Mouse (Mus musculus): ENCODE measurements around the gene Sema4a. TPM values are rescaled to one million over a fixed set of nuclear protein-coding genes. Genes with fewer than 3 reads are reported as not detected.

Sema4a gene
- total and polyA plus RNA-seq, 3 experiments = 33.5 to 45.3 TPM; not detected in 1

DNA sequence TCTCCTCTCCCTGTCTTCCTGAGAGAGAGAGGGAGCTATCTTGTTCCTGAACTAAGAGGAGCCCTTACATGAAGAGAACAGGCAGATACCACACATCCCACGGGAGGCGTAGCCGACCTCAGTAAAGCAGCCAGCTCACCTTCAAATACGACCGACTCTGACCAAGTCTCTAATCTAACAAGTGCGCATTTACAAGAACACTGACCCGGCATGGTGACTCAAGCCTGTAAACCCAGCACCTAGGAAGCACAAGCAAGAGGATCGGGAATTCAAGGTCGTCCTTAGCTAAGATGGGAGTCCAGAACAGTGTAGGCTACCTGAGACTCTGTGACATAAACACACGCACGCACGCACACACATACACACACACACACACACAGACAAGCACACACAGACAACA is 18.5 kb downstream of the Sema4a start:
- Histone ChIP-seq H3K27ac (ENCODE audit: control insufficient read depth, low read depth, low read length) (no peak overlapping the region), H3K27me3 (ENCODE audit: control insufficient read depth in 1 of 2, insufficient read depth in 2 of 2, low read length in 2 of 2) (no peaks in the 10 kb centered on the region), H3K9me3 (replicated peaks; ENCODE audit: insufficient read depth, low read length) (no peaks in the 10 kb centered on the region), H3K4me1 (ENCODE audit: control insufficient read depth in 1 of 2, insufficient read depth in 2 of 2, low read length in 2 of 2) (peaks cover under 1 to 5% of the 10 kb centered on the region in 2 experiments; a peak in 3 of 4 replicates), H3K9ac (ENCODE audit: control insufficient read depth, low read depth, low read length, poor library complexity, severe bottlenecking) (no peak overlapping the region), H3K79me2 (ENCODE audit: control insufficient read depth, insufficient read depth, low read length, poor library complexity) (no peaks in the 10 kb centered on the region), H3K4me3 (ENCODE audit: control insufficient read depth in 1 of 2, insufficient read depth in 1 of 2, low read depth in 2 of 2, low read length in 2 of 2) (no peak overlapping the region), H3K36me3 (ENCODE audit: control insufficient read depth in 1 of 2, insufficient read depth in 2 of 2, low read length in 2 of 2) (peaks cover 0 to under 1% of the 10 kb centered on the region in 2 experiments; a peak in 1 of 4 replicates)
- TF ChIP-seq TBP (IDR thresholded peaks at IDR 0.05; ENCODE audit: low read depth, low read length) = no peak
- TF ChIP-seq POLR2A (IDR thresholded peaks at IDR 0.05; ENCODE audit: control insufficient read depth in 1 of 2, insufficient read depth in 1 of 2, low read depth in 1 of 2, low read length in 2 of 2, poor library complexity in 1 of 2) = no peak
- no peak for TF ChIP-seq EP300 (IDR thresholded peaks at IDR 0.05; ENCODE audit: low read depth in 1 of 2, low read length in 2 of 2)
- TF ChIP-seq ZMIZ1 (IDR thresholded peaks at IDR 0.05; ENCODE audit: low read depth, low read length) = no peak
- no peak for TF ChIP-seq MAFK (IDR thresholded peaks at IDR 0.05; ENCODE audit: borderline replicate concordance, low read depth, low read length)
- TF ChIP-seq RAD21 (IDR thresholded peaks at IDR 0.05; ENCODE audit: low read depth, low read length) = no peak
- no peak for TF ChIP-seq CHD1 (IDR thresholded peaks at IDR 0.05; ENCODE audit: low read depth, low read length)
- TF ChIP-seq HCFC1 (IDR thresholded peaks at IDR 0.05; ENCODE audit: low read depth, low read length) = no peak
- TF ChIP-seq TCF12 (IDR thresholded peaks at IDR 0.05; ENCODE audit: low read depth, low read length) = no peak
- DNase-seq (ENCODE audit: low read depth, low spot score) = no peak

DNA sequence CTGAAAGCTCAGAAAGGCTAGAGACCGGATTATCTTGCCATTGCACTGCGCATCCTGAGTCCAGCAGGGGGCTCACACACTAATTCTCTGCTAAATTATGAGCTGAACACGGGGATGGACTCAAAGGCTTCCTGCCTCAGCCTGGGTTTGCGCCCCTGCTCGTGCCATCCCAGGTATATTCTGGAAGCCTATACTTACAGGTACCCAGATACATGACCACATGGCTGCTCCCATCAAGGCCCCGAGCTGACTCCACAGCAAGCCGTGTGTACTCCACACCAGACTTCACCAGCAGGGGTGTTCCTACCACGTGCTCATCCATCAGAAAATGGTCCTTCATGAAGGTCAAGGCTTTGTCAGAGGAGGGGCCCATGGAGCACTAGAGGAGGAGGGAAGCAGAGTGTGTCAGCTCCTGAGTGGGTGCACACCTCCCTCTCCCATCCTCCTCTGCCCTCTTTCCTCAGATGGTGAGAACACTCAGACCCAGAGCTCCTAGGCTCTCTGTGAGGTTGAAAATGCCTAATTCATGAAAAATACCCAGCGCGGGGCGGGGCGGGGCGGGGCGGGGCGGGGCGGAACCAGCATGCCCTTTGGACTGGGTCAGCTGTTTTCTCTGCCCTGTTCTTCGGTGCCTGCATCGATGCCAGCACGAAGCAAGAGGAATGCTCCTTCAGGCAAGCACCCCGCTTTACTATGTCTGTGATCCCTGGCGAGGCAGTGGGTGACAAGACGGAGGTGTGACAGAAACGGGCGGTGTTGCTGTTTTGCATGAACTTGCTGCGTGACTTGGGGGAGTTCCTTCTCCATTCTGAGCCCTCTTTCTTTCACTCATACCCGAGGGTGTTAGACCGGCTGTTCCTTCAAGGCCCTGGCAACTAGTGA is 20.2 kb downstream of the Sema4a start:
- H3K79me2 ChIP-seq (ENCODE audit: control insufficient read depth, insufficient read depth, low read length, poor library complexity) = no peaks in the 10 kb centered on the region
- no peaks in the 10 kb centered on the region for H3K4me1 ChIP-seq (ENCODE audit: control insufficient read depth in 1 of 2, insufficient read depth in 2 of 2, low read length in 2 of 2)
- peak; percentile 49 for DNase-seq (ENCODE audit: low read depth, low spot score)
- no peaks in the 10 kb centered on the region for H3K27me3 ChIP-seq (ENCODE audit: control insufficient read depth in 1 of 2, insufficient read depth in 2 of 2, low read length in 2 of 2)
- no peak overlapping the region for H3K4me3 ChIP-seq (ENCODE audit: control insufficient read depth in 1 of 2, insufficient read depth in 1 of 2, low read depth in 2 of 2, low read length in 2 of 2)
- H3K9me3 ChIP-seq (replicated peaks; ENCODE audit: insufficient read depth, low read length) = no peaks in the 10 kb centered on the region
- no peak overlapping the region for H3K9ac ChIP-seq (ENCODE audit: control insufficient read depth, low read depth, low read length, poor library complexity, severe bottlenecking)
- no peaks in the 10 kb centered on the region for H3K36me3 ChIP-seq (ENCODE audit: control insufficient read depth in 1 of 2, insufficient read depth in 2 of 2, low read length in 2 of 2)
- H3K27ac ChIP-seq (ENCODE audit: control insufficient read depth, low read depth, low read length) = no peak overlapping the region
- no peak for TF ChIP-seq ETS1 (IDR thresholded peaks at IDR 0.05; ENCODE audit: low read depth, low read length)
- TF ChIP-seq RAD21 (IDR thresholded peaks at IDR 0.05; ENCODE audit: low read depth, low read length) = peak; percentile 49
- no peak for TF ChIP-seq UBTF (IDR thresholded peaks at IDR 0.05; ENCODE audit: borderline replicate concordance, insufficient read depth, low read depth, low read length)
- no peak for TF ChIP-seq MEF2A (IDR thresholded peaks at IDR 0.05; ENCODE audit: extremely low read depth, insufficient replicate concordance, low read depth, low read length, poor library complexity, severe bottlenecking)
- no peak for TF ChIP-seq MYC (IDR thresholded peaks at IDR 0.05; ENCODE audit: low read depth, low read length)
- TF ChIP-seq ZC3H11A (IDR thresholded peaks at IDR 0.05; ENCODE audit: low read depth, low read length) = peak; percentile 48
- TF ChIP-seq TAL1 (IDR thresholded peaks at IDR 0.05; ENCODE audit: low read length) = no peak
- TF ChIP-seq JUND (IDR thresholded peaks at IDR 0.05; ENCODE audit: low read depth, low read length) = no peak
- no peak for TF ChIP-seq RCOR1 (IDR thresholded peaks at IDR 0.05; ENCODE audit: low read depth, low read length)
- no peak for TF ChIP-seq E2F4 (IDR thresholded peaks at IDR 0.05; ENCODE audit: borderline replicate concordance, low read depth, low read length)
- TF ChIP-seq CTCF (IDR thresholded peaks at IDR 0.05 in 2 of 3, conservative IDR thresholded peaks at IDR 0.05 in 1 of 3; ENCODE audit: control insufficient read depth in 1 of 3, insufficient read depth in 1 of 3, low read depth in 2 of 3, low read length in 3 of 3, poor library complexity in 1 of 3, severe bottlenecking in 1 of 3) = peak; percentile 44 to 72 (median 62)
- no peak for TF ChIP-seq ZMIZ1 (IDR thresholded peaks at IDR 0.05; ENCODE audit: low read depth, low read length)
- TF ChIP-seq SMC3 (IDR thresholded peaks at IDR 0.05; ENCODE audit: low read depth, low read length) = peak; percentile 88
- TF ChIP-seq EP300 (IDR thresholded peaks at IDR 0.05; ENCODE audit: low read depth in 1 of 2, low read length in 2 of 2) = no peak
- TF ChIP-seq POLR2AphosphoS5 (IDR thresholded peaks at IDR 0.05; ENCODE audit: borderline replicate concordance, low read depth, low read length) = no peak
- TF ChIP-seq CHD2 (IDR thresholded peaks at IDR 0.05; ENCODE audit: low read length) = no peak
- no peak for TF ChIP-seq MAX (IDR thresholded peaks at IDR 0.05; ENCODE audit: low read length)
- no peak for TF ChIP-seq USF2 (IDR thresholded peaks at IDR 0.05; ENCODE audit: borderline replicate concordance in 1 of 2, insufficient read depth in 1 of 2, low read depth in 1 of 2, low read length in 2 of 2)
- TF ChIP-seq USF1 (IDR thresholded peaks at IDR 0.05; ENCODE audit: low read depth, low read length) = no peak
- no peak for TF ChIP-seq TBP (IDR thresholded peaks at IDR 0.05; ENCODE audit: low read depth, low read length)
- no peak for TF ChIP-seq MXI1 (IDR thresholded peaks at IDR 0.05; ENCODE audit: low read depth, low read length)
- no peak for TF ChIP-seq NELFE (IDR thresholded peaks at IDR 0.05; ENCODE audit: low read depth, low read length)
- TF ChIP-seq TCF12 (IDR thresholded peaks at IDR 0.05; ENCODE audit: low read depth, low read length) = no peak
- TF ChIP-seq KAT2A (conservative IDR thresholded peaks at IDR 0.05; ENCODE audit: low read depth, low read length) = no peak
- TF ChIP-seq ZKSCAN1 (IDR thresholded peaks at IDR 0.05; ENCODE audit: low read depth, low read length) = no peak

Measured in MEL (cell line).